Mouse (Mus musculus) heart, adult 2 months (tissue): ENCODE results near the gene Tasp1. TPM values are rescaled to one million over a fixed set of nuclear protein-coding genes. Genes with fewer than 3 reads are reported as not detected.

Source experiments
- DNase-seq, 2 experiments: peaks; one replicate each; pipeline ENCODE4 v3.0.0; 2021
- H3K27ac ChIP-seq: fragments of 200-600 bp; 2 replicates; pipeline ENCODE4 v1.8.1; 2022
- H3K27me3 ChIP-seq: fragments of 200-500 bp; 2 replicates; pipeline ENCODE4 v1.6.1; 2012; ENCODE audit warnings: mild to moderate bottlenecking, low read length, inconsistent platforms, mixed read lengths; ENCODE audit not compliant: control insufficient read depth, insufficient read depth
- H3K36me3 ChIP-seq: fragments of 200-500 bp; 2 replicates; pipeline ENCODE4 v1.6.1; 2012; ENCODE audit warnings: low read length, inconsistent platforms; ENCODE audit not compliant: control insufficient read depth, insufficient read depth
- H3K4me1 ChIP-seq: fragments of 200-500 bp; 2 replicates; pipeline ENCODE4 v1.6.1; 2011; ENCODE audit warnings: low read length; ENCODE audit not compliant: control insufficient read depth, insufficient read depth
- H3K4me3 ChIP-seq: fragments of 200-600 bp; 2 replicates; pipeline ENCODE4 v1.8.1; 2022
- H3K79me2 ChIP-seq: fragments of 200-500 bp; replicated peaks from 2 replicates; pipeline ENCODE4 v1.6.1; 2012; ENCODE audit warnings: mild to moderate bottlenecking, inconsistent platforms, low read length, moderate library complexity, mixed read lengths; ENCODE audit not compliant: control insufficient read depth, insufficient read depth
- H3K9ac ChIP-seq: fragments of 200-500 bp; 2 replicates; pipeline ENCODE4 v1.6.1; 2012; ENCODE audit warnings: low read depth, mild to moderate bottlenecking, control low read depth, inconsistent platforms, low read length, mixed read lengths
- CTCF ChIP-seq: fragments of 200-600 bp; IDR thresholded peaks from 2 replicates; pipeline ENCODE4 v1.8.1; 2022; ENCODE audit warnings: antibody characterized with exemption, mild to moderate bottlenecking, moderate library complexity
- EP300 ChIP-seq: fragments of 200-500 bp; IDR thresholded peaks from 2 replicates; pipeline ENCODE4 v1.6.1; 2011; ENCODE audit warnings: low read depth, low read length, control low read depth; ENCODE audit not compliant: insufficient read depth
- POLR2A ChIP-seq: fragments of 200-500 bp; IDR thresholded peaks from 2 replicates; pipeline ENCODE4 v1.6.1; 2011; ENCODE audit warnings: mild to moderate bottlenecking, low read depth, low read length, control low read depth; ENCODE audit not compliant: insufficient read depth
- WGBS: fragments of 180-500 bp; shearing (Covaris S2); methylation state at CpG from one replicate; pipeline ENCODE4 v1.1.7; 2018; 5-methylcytosine and 5-hydroxymethylcytosine counted together
- intact Hi-C: fragments of 180-260 bp; cut with DNase I; formaldehyde crosslinking; loops from one replicate; pipeline ENCODE4 v1.15.1; 2025
- polyA plus RNA-seq: library from polyadenylated mRNA; depleted of rRNA; stranded (reverse); fragments of >200 nt; gene quantifications from 2 replicates; pipeline ENCODE4 v1.2.3, GENCODE M21; 2012
- total RNA-seq, 2 experiments: library from RNA; stranded (reverse); gene quantifications; 2 replicates each; pipeline ENCODE4 v1.2.3; 2021

Tasp1 gene
- total and polyA plus RNA-seq, 3 experiments: 2.9 to 7.6 (median 6.6) TPM

DNA sequence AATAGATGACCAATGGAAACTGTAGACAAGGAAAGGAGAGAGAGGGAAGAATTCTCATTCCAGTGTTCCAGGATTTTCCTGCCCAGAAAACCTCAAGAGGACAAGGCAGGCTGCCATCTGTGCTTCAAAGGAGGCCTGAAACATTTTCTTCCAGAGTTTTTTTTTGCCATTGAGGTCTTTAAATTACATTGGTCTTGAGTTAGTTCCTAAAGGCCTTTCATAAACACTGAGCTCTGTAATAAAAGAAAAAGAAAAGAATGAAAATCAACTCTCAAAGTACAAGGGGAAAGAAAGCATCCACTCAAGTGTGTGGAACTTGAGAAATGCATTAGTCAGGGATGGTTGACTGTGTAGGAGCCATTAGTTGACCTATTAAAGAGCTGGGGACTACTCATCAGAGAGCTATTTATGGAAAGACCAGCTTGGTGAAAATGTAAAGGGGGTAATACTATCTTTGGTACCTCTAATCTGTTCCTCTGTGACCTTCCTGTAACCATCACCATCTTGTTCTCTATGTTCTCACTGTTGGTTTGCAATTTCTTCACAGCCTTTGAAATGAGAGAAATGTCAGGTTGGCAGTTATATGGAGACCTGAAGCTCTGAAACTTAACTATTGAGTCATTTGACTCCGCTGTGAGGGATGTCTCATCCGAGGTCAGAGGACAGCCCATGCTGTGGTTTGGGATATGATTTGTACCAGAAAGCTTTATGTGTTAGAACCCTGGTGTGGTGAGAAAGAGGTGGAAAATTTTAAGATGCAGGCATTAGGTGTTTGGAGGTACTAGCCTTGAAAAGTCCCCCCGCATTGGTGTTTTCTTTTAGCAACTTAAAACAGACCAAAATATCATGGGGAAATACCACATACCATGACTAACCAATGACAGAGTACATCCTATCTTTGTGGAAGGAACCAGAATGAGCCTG lies 34.2 kb upstream of the Tasp1 start:
- Histone ChIP-seq H3K4me3 (no peak overlapping the region), H3K9ac (no peak overlapping the region), H3K36me3 (no peaks in the 10 kb centered on the region), H3K27ac (no peak overlapping the region), H3K27me3 (no peaks in the 10 kb centered on the region), H3K79me2 (no peaks in the 10 kb centered on the region), H3K4me1 (no peaks in the 10 kb centered on the region)
- WGBS: 67% methylated on average over 3 of the region's 3 CpGs
- intact Hi-C loops: no loop called here
- TF ChIP-seq POLR2A (no peak), EP300 (no peak), CTCF (no peak)
- DNase-seq: no peak

DNA sequence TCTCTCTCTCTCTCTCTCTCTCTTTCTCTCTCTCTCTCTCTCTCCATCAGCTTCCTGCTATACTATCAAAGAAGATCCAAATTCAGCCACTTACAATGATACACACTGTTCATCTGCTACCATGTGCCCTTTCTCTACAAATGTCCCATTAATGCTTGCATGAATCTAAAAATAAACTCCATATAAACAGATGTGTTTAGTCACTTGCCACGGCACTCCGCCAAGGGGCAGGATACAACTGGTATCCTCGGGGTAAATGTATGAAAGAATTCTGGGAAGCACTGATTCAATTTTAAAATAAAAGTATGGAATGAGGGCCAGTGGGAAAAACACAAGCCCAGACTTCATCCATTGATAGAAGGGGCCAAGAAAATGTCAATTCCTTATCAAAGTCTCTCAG lies 33.4 kb upstream of the Tasp1 start:
- intact Hi-C loops: no loop called here
- Histone ChIP-seq H3K36me3 (no peaks in the 10 kb centered on the region), H3K4me1 (no peaks in the 10 kb centered on the region), H3K27me3 (no peaks in the 10 kb centered on the region), H3K27ac (no peak overlapping the region), H3K4me3 (no peak overlapping the region), H3K79me2 (no peaks in the 10 kb centered on the region), H3K9ac (no peak overlapping the region)
- 67% methylated on average over 3 of the region's 3 CpGs for WGBS
- no peak for DNase-seq
- TF ChIP-seq EP300 (no peak), CTCF (no peak), POLR2A (no peak)

DNA sequence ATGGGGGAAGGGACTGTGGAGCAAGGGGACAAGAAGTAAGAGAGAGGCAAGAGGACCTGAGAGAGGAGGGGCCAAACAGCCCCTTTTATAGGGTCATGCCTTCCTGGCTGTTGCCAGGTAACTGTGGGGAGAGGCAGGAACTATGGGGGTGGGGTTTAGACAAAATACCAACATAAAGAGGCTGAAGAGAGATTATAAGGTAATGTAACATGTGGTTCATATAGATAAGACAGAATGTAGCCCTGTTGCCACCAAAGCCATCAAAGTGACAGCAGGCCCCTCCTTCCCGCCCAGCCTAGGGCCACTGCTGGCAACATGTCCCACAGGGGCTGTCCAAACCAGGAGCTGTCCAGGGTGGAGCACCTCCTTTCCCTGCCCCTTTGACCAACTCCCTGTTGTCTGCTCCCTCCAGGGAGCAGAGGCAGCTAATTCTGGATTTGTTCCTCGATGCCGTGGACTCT lies 30.6 kb upstream of the Tasp1 start:
- no peaks in the 10 kb centered on the region for H3K36me3 ChIP-seq
- TF ChIP-seq POLR2A: no peak
- TF ChIP-seq EP300: no peak
- TF ChIP-seq CTCF: no peak
- 58% methylated on average over 3 of the region's 3 CpGs for WGBS
- H3K27ac ChIP-seq: no peak overlapping the region
- no peak overlapping the region for H3K4me3 ChIP-seq
- H3K4me1 ChIP-seq: no peaks in the 10 kb centered on the region
- H3K9ac ChIP-seq: no peak overlapping the region
- H3K27me3 ChIP-seq: no peaks in the 10 kb centered on the region
- no peak for DNase-seq
- intact Hi-C loops: no loop called here
- H3K79me2 ChIP-seq: no peaks in the 10 kb centered on the region

DNA sequence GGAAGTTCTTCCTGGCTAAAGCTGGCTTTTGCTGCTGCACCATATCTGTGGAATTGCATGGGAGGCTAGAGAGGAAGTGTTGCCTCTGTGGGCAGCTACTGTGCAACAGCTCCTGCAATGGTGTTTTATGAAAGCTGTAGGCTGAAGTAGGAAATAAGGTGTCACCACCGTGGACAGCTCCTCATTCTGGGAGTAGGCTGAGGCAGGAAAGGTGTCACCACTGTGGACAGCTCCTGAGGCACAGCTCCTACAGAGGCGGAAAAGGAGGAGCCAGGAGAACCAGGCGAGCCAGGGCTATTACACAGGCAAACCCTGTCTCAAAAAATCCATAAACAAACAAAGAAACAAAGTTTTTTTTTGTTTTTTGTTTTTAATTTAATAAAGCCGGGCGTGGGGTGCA lies 29.4 kb upstream of the Tasp1 start:
- Histone ChIP-seq H3K4me1 (no peaks in the 10 kb centered on the region), H3K4me3 (no peak overlapping the region), H3K9ac (no peak overlapping the region), H3K36me3 (no peaks in the 10 kb centered on the region), H3K79me2 (no peaks in the 10 kb centered on the region), H3K27me3 (no peaks in the 10 kb centered on the region), H3K27ac (no peak overlapping the region)
- TF ChIP-seq CTCF: no peak
- intact Hi-C loops: no loop called here
- 83% methylated on average over 5 of the region's 5 CpGs for WGBS
- no peak for DNase-seq

DNA sequence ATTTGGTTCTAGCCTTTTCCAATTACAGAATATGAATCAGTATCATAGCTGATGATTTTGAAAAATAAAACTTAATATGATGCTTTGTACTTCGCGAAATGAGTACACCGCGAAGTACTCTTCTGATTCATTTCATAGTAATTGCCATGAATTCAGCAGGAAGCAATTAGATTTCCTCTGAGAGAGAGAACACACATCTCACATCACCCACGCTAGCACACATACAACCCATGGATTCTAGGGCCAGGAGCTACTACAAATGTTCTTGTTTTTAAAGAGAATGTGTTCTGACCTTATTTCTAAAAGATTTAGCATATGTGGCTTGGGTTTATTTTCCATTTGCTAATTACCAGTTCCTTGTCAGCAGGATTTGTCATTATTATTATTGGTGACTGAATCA lies 26.8 kb upstream of the Tasp1 start:
- DNase-seq: no peak
- no peak overlapping the region for H3K27ac ChIP-seq
- no peaks in the 10 kb centered on the region for H3K4me1 ChIP-seq
- H3K9ac ChIP-seq: no peak overlapping the region
- WGBS: 87% methylated on average over 5 of the region's 5 CpGs
- H3K27me3 ChIP-seq: no peaks in the 10 kb centered on the region
- H3K4me3 ChIP-seq: no peak overlapping the region
- intact Hi-C loops: no loop called here
- no peaks in the 10 kb centered on the region for H3K36me3 ChIP-seq
- no peak for TF ChIP-seq CTCF
- TF ChIP-seq EP300: no peak
- TF ChIP-seq POLR2A: no peak
- no peaks in the 10 kb centered on the region for H3K79me2 ChIP-seq

DNA sequence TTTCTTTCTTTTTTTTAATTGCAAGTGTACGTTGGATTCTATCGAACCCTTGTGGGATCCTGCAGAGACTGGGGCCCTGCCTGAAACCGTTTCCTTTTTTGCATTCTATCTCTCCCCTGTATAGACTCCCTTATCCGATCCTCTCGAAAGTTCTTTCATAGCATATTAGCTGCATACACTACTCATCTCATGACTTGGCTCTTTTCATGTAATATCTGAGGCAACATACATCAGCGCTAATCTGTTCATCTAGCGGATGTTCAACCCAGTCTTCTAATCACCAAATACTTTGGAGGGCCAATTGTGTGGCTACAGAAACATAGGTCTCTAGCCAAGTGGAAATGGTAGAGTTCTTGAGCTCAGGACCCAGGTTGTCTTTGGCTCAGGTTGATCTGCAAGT lies 17.6 kb upstream of the Tasp1 start:
- intact Hi-C loops: no loop called here
- Histone ChIP-seq H3K27ac (no peak overlapping the region), H3K4me1 (no peaks in the 10 kb centered on the region), H3K36me3 (no peaks in the 10 kb centered on the region), H3K79me2 (no peaks in the 10 kb centered on the region), H3K27me3 (no peaks in the 10 kb centered on the region), H3K4me3 (no peak overlapping the region), H3K9ac (no peak overlapping the region)
- no peak for DNase-seq
- 86% methylated on average over 7 of the region's 7 CpGs for WGBS
- no peak for TF ChIP-seq EP300
- TF ChIP-seq POLR2A: no peak
- TF ChIP-seq CTCF: no peak
